8 mouse cellular contexts compared by ENCODE assay signal in genomic region chr5:148551764-148552136, GRCm38 (mm10). TPM values are rescaled to one million over a fixed set of nuclear protein-coding genes. Genes with fewer than 3 reads are reported as not detected.
A peak's percentile ranks its signal among the peaks of the same experiment; 100 is the strongest.
DNase-seq lines count a peak whose midpoint lies in the region; ATAC-seq and TF ChIP-seq lines count a peak whose summit lies in the region.

No protein-coding gene starts in this region.

- no peaks in the 10 kb centered on the region for H3K9me3 ChIP-seq in MEL (replicated peaks; ENCODE audit: insufficient read depth, low read length)
- H3K9me3 ChIP-seq in forebrain, embryonic 12.5 days = no peaks in the 10 kb centered on the region
- no peaks in the 10 kb centered on the region for H3K9me3 ChIP-seq in lung, embryonic 16.5 days (ENCODE audit: control insufficient read depth, low read length)
- H3K9me3 ChIP-seq in stomach, embryonic 16.5 days (replicated peaks; ENCODE audit: control insufficient read depth, low read length) = no peaks in the 10 kb centered on the region

- no peak for ATAC-seq in forebrain, embryonic 12.5 days (ENCODE audit: low FRiP score)
- peak; percentile 22 for ATAC-seq in inflammation-experienced regulatory T-cells, adult 6 months
- no peak for ATAC-seq in lung, embryonic 16.5 days (ENCODE audit: low read depth)
- no peak for ATAC-seq in stomach, embryonic 16.5 days (ENCODE audit: insufficient read depth, low FRiP score)

- no peak for TF ChIP-seq RAD21 in MEL (IDR thresholded peaks at IDR 0.05; ENCODE audit: low read depth, low read length)

- peak overlapping the region; percentile 89 to 93 for H3K4me3 ChIP-seq in MEL (ENCODE audit: control insufficient read depth in 1 of 2, insufficient read depth in 1 of 2, low read depth in 2 of 2, low read length in 2 of 2)
- H3K4me3 ChIP-seq in forebrain, embryonic 12.5 days (replicated peaks) = peak overlapping the region; percentile 63
- H3K4me3 ChIP-seq in lung, embryonic 16.5 days (ENCODE audit: low read length) = peak overlapping the region; percentile 65
- peak overlapping the region; percentile 81 for H3K4me3 ChIP-seq in stomach, embryonic 16.5 days (replicated peaks; ENCODE audit: low read length)

- no peak for TF ChIP-seq CTCF in MEL (IDR thresholded peaks at IDR 0.05 in 2 of 3, conservative IDR thresholded peaks at IDR 0.05 in 1 of 3; ENCODE audit: control insufficient read depth in 1 of 3, insufficient read depth in 1 of 3, low read depth in 2 of 3, low read length in 3 of 3, poor library complexity in 1 of 3, severe bottlenecking in 1 of 3)

- peak; percentile 23 for DNase-seq in gastrocnemius, postnatal 10 days
- DNase-seq in gastrocnemius, postnatal 36 days = no peak
- DNase-seq in MEL (ENCODE audit: low read depth, low spot score) = peak; percentile 88
- no peak for DNase-seq in layer of hippocampus, adult 9-11 months

- peak overlapping the region; percentile 77 for H3K9ac ChIP-seq in MEL (ENCODE audit: control insufficient read depth, low read depth, low read length, poor library complexity, severe bottlenecking)
- peak overlapping the region; percentile 77 for H3K9ac ChIP-seq in forebrain, embryonic 12.5 days
- peak overlapping the region; percentile 90 for H3K9ac ChIP-seq in lung, embryonic 16.5 days (ENCODE audit: low read length)
- peak overlapping the region; percentile 89 for H3K9ac ChIP-seq in stomach, embryonic 16.5 days (ENCODE audit: low read length)

- peaks cover 0 to 30% of the 10 kb centered on the region in 2 experiments; a peak in 2 of 4 replicates for H3K36me3 ChIP-seq in MEL (ENCODE audit: control insufficient read depth in 1 of 2, insufficient read depth in 2 of 2, low read length in 2 of 2)
- H3K36me3 ChIP-seq in forebrain, embryonic 12.5 days (replicated peaks) = no peaks in the 10 kb centered on the region
- no peaks in the 10 kb centered on the region for H3K36me3 ChIP-seq in lung, embryonic 16.5 days (ENCODE audit: control insufficient read depth, insufficient read depth, low read length)
- H3K36me3 ChIP-seq in stomach, embryonic 16.5 days (ENCODE audit: control insufficient read depth, insufficient read depth, low read length) = no peaks in the 10 kb centered on the region

- TF ChIP-seq EP300 in MEL (IDR thresholded peaks at IDR 0.05; ENCODE audit: low read depth in 1 of 2, low read length in 2 of 2) = peak; percentile 33 to 70; a peak in 3 of 4 replicates

- WGBS in forebrain, embryonic 12.5 days = under 1% methylated on average over 17 of the region's 17 CpGs
- WGBS in lung, embryonic 16.5 days = under 1% methylated on average over 17 of the region's 17 CpGs
- WGBS in stomach, embryonic 16.5 days = under 1% methylated on average over 17 of the region's 17 CpGs

- H3K79me2 ChIP-seq in MEL (ENCODE audit: control insufficient read depth, insufficient read depth, low read length, poor library complexity) = peaks cover 42% of the 10 kb centered on the region

- H3K4me1 ChIP-seq in MEL (ENCODE audit: control insufficient read depth in 1 of 2, insufficient read depth in 2 of 2, low read length in 2 of 2) = peaks cover 12 to 35% of the 10 kb centered on the region in 2 experiments
- peaks cover 52% of the 10 kb centered on the region for H3K4me1 ChIP-seq in forebrain, embryonic 12.5 days
- H3K4me1 ChIP-seq in lung, embryonic 16.5 days (replicated peaks; ENCODE audit: control insufficient read depth, insufficient read depth, low read length) = peaks cover 45% of the 10 kb centered on the region
- peaks cover 39% of the 10 kb centered on the region for H3K4me1 ChIP-seq in stomach, embryonic 16.5 days (ENCODE audit: control insufficient read depth, insufficient read depth, low read length)

- no peak; a peak in 1 of 4 replicates for TF ChIP-seq POLR2A in MEL (IDR thresholded peaks at IDR 0.05; ENCODE audit: control insufficient read depth in 1 of 2, insufficient read depth in 1 of 2, low read depth in 1 of 2, low read length in 2 of 2, poor library complexity in 1 of 2)

- no peaks in the 10 kb centered on the region for H3K27me3 ChIP-seq in MEL (ENCODE audit: control insufficient read depth in 1 of 2, insufficient read depth in 2 of 2, low read length in 2 of 2)
- peaks cover 10% of the 10 kb centered on the region; the same call in 1 of the 2 replicates for H3K27me3 ChIP-seq in forebrain, embryonic 12.5 days
- no peaks in the 10 kb centered on the region for H3K27me3 ChIP-seq in lung, embryonic 16.5 days (ENCODE audit: control insufficient read depth, insufficient read depth, low read depth, low read length)
- no peaks in the 10 kb centered on the region for H3K27me3 ChIP-seq in stomach, embryonic 16.5 days (ENCODE audit: control insufficient read depth, insufficient read depth, low read length)

- peak overlapping the region; percentile 68 for H3K27ac ChIP-seq in MEL (ENCODE audit: control insufficient read depth, low read depth, low read length)
- peak overlapping the region; percentile 99 for H3K27ac ChIP-seq in forebrain, embryonic 12.5 days
- peak overlapping the region; percentile 98 for H3K27ac ChIP-seq in lung, embryonic 16.5 days (ENCODE audit: low read length)
- H3K27ac ChIP-seq in stomach, embryonic 16.5 days (ENCODE audit: low read length) = peak overlapping the region; percentile 95

- H3K4me2 ChIP-seq in forebrain, embryonic 12.5 days = peak overlapping the region; percentile 64
- H3K4me2 ChIP-seq in lung, embryonic 16.5 days (ENCODE audit: low read depth, low read length) = peak overlapping the region; percentile 80
- peak overlapping the region; percentile 90 for H3K4me2 ChIP-seq in stomach, embryonic 16.5 days (ENCODE audit: low read depth, low read length)

- intact Hi-C loops in gastrocnemius, postnatal 36 days (cut with DNase I) = loop anchor here (5.0 kb wide), 2 partner anchors 156 to 241 kb away; no protein-coding TSS in a partner anchor

TF ChIP-seq in MEL, 35 proteins besides CTCF, POLR2A, EP300 and RAD21:
- TF ChIP-seq ZC3H11A (IDR thresholded peaks at IDR 0.05; ENCODE audit: low read depth, low read length) (no peak), MAX (IDR thresholded peaks at IDR 0.05; ENCODE audit: low read length) (0 out of 2 replicates have a peak, but pooled peaks have one; percentile 2), GATA1 (IDR thresholded peaks at IDR 0.05; ENCODE audit: low read depth, low read length) (peak; percentile 60), TAL1 (IDR thresholded peaks at IDR 0.05; ENCODE audit: low read length) (peak; percentile 28; the same call in 1 of the 2 replicates), RCOR1 (IDR thresholded peaks at IDR 0.05; ENCODE audit: low read depth, low read length) (peak; percentile 89), TCF12 (IDR thresholded peaks at IDR 0.05; ENCODE audit: low read depth, low read length) (no peak; the same call in 1 of the 2 replicates), ZKSCAN1 (IDR thresholded peaks at IDR 0.05; ENCODE audit: low read depth, low read length) (no peak), ZNF384 (IDR thresholded peaks at IDR 0.05; ENCODE audit: low read depth, low read length) (no peak; the same call in 1 of the 2 replicates), MYB (IDR thresholded peaks at IDR 0.05; ENCODE audit: low read depth, low read length) (no peak), CHD1 (IDR thresholded peaks at IDR 0.05; ENCODE audit: low read depth, low read length) (peak; percentile 59; the same call in 1 of the 2 replicates), MAZ (IDR thresholded peaks at IDR 0.05; ENCODE audit: low read depth, low read length) (peak; percentile 25; the same call in 1 of the 2 replicates), SIN3A (IDR thresholded peaks at IDR 0.05; ENCODE audit: low read length) (0 out of 2 replicates have a peak, but pooled peaks have one; percentile 53), BHLHE40 (IDR thresholded peaks at IDR 0.05; ENCODE audit: borderline replicate concordance, low read depth, low read length) (peak; percentile 43; the same call in 1 of the 2 replicates), ETS1 (IDR thresholded peaks at IDR 0.05; ENCODE audit: low read depth, low read length) (peak; percentile 54)

RNA-seq across cellular contexts. Expression of gene Ubl3, which starts 0.8 kb away (rescaled TPM):
- total RNA-seq in gastrocnemius, postnatal 10 days (2021) = 10 to 100 TPM; 81.3 to 82.0 TPM
- total RNA-seq in gastrocnemius, postnatal 36 days (2021) = 100 to 1,000 TPM; 103 to 116 TPM
- 41.0 and 50.7 TPM in 2 replicates for total RNA-seq in MEL (2012; rRNA removed)
- 10 to 100 TPM in 1 of 2 experiments, not detected in 1; 59.0 TPM for polyA plus RNA-seq in MEL (2012; ENCODE audit: insufficient read depth in 1 of 2, insufficient read length in 2 of 2, low read depth in 1 of 2, low replicate concordance in 2 of 2, missing spikeins in 1 of 2)
- 92.0 and 94.6 TPM in 2 replicates for polyA plus RNA-seq in forebrain, embryonic 12.5 days (2016; fragmentation: Nextera tagmentation; extraction: Ambion mirVana)
- 10 to 100 TPM; 84.6 to 85.6 (median 85.1) TPM for polyA plus RNA-seq in inflammation-experienced regulatory T-cells, adult 6 months (2017; shearing (Covaris generic))
- 55.9 and 73.5 TPM in 2 replicates for polyA plus RNA-seq in lung, embryonic 16.5 days (2015; fragmentation: Nextera tagmentation; extraction: Ambion mirVana)
- polyA plus RNA-seq in stomach, embryonic 16.5 days (2015; fragmentation: Nextera tagmentation; extraction: Ambion mirVana) = 36.3 and 41.0 TPM in 2 replicates

Comparison
In these comparisons a context has a peak if more than half of its experiments do, and no peak if none do; other contexts are left out.
1. DNase-seq: peak in gastrocnemius, postnatal 10 days (single experiment) and MEL (single experiment); none in gastrocnemius, postnatal 36 days (0 of 2) and layer of hippocampus, adult 9-11 months (single experiment).
2. Peak in every context shown above with its lines, with median percentiles within 50 percentile points of each other: H3K27ac ChIP-seq, H3K4me3 ChIP-seq, H3K9ac ChIP-seq and H3K4me2 ChIP-seq.